Comparison of ENCODE assay signal across 15 mouse cellular contexts in genomic region chr2:91377038-91377437, GRCm38 (mm10).
A peak's percentile ranks its signal among the peaks of the same experiment; 100 is the strongest.
DNase-seq lines count a peak whose midpoint lies in the region; ATAC-seq and TF ChIP-seq lines count a peak whose summit lies in the region.
"Had no signal": no experiment of that assay in that cellular context is flagged by ENCODE, and none has a peak within 500 bp of the region (broad histone marks: within the 10 kb centered on the region; RNA-seq: fewer than 3 reads in every experiment).

No protein-coding gene starts in this region.

- H3K36me3 ChIP-seq in forebrain, embryonic 14.5 days (ENCODE audit: control insufficient read depth, insufficient read depth, low read length): no peaks in the 10 kb centered on the region
- peaks cover 3% of the 10 kb centered on the region; the same call in 1 of the 2 replicates for H3K36me3 ChIP-seq in forebrain, embryonic 16.5 days (ENCODE audit: control insufficient read depth, insufficient read depth)
- H3K36me3 ChIP-seq in kidney, embryonic 16.5 days (ENCODE audit: insufficient read depth, low read length): no peaks in the 10 kb centered on the region

- H3K27ac ChIP-seq in forebrain, embryonic 14.5 days (ENCODE audit: low read depth, low read length): no peak overlapping the region
- no peak overlapping the region for H3K27ac ChIP-seq in forebrain, embryonic 16.5 days (ENCODE audit: low read length)
- H3K27ac ChIP-seq in kidney, embryonic 16.5 days (ENCODE audit: low read length): no peak overlapping the region
- H3K27ac ChIP-seq: forebrain, embryonic 13.5 days had no signal

- peaks cover 6% of the 10 kb centered on the region for H3K4me1 ChIP-seq in forebrain, embryonic 14.5 days (ENCODE audit: control insufficient read depth, insufficient read depth, low read length)
- H3K4me1 ChIP-seq in forebrain, embryonic 16.5 days (replicated peaks; ENCODE audit: control insufficient read depth, insufficient read depth, low read length): peaks cover 5% of the 10 kb centered on the region; the same call in 1 of the 2 replicates
- 0 out of 2 replicates have a peak, but pooled peaks cover 8% of the 10 kb centered on the region for H3K4me1 ChIP-seq in kidney, embryonic 16.5 days (ENCODE audit: insufficient read depth, low read length)

- no peak for TF ChIP-seq POLR2A in brain, embryonic 14.5 days (IDR thresholded peaks at IDR 0.05; ENCODE audit: borderline replicate concordance, extremely low read depth, insufficient read depth, insufficient read length, poor library complexity, severe bottlenecking)

- no peaks in the 10 kb centered on the region for H3K9me3 ChIP-seq in forebrain, embryonic 14.5 days (replicated peaks; ENCODE audit: control insufficient read depth, low read length)
- H3K9me3 ChIP-seq in forebrain, embryonic 16.5 days (ENCODE audit: control insufficient read depth, low read length): no peaks in the 10 kb centered on the region
- no peaks in the 10 kb centered on the region for H3K9me3 ChIP-seq in kidney, embryonic 16.5 days (ENCODE audit: low read length)
- H3K9me3 ChIP-seq: forebrain, embryonic 13.5 days had no signal

- peak; percentile 2 for DNase-seq in forebrain, embryonic 14.5 days (ENCODE audit: low spot score)
- peak; percentile 35 for DNase-seq in kidney, postnatal 10 days
- DNase-seq in brain, embryonic 14.5 days (ENCODE audit: low read depth): peak; percentile 49
- DNase-seq in kidney, postnatal 25 days: peak; percentile 18 to 56
- no peak for DNase-seq in left cerebral cortex, postnatal 36 days (ENCODE audit: low spot score in 2 of 2)
- no peak for DNase-seq in adrenal gland, adult 8-10 months
- DNase-seq: cerebellum, adult 11 months; gastrocnemius, postnatal 25 days; right cerebral cortex, postnatal 14 days; thymus, postnatal 14 days had no signal

- no peak overlapping the region for H3K9ac ChIP-seq in forebrain, embryonic 14.5 days (ENCODE audit: low read length)
- no peak overlapping the region for H3K9ac ChIP-seq in forebrain, embryonic 16.5 days (replicated peaks; ENCODE audit: low read depth, low read length)
- H3K9ac ChIP-seq in kidney, embryonic 16.5 days (replicated peaks; ENCODE audit: low read length): no peak overlapping the region
- H3K9ac ChIP-seq: forebrain, embryonic 13.5 days had no signal

- no peaks in the 10 kb centered on the region for H3K27me3 ChIP-seq in forebrain, embryonic 14.5 days (replicated peaks; ENCODE audit: control insufficient read depth, insufficient read depth, low read length)
- H3K27me3 ChIP-seq in forebrain, embryonic 16.5 days (replicated peaks; ENCODE audit: control insufficient read depth, insufficient read depth, low read length): no peaks in the 10 kb centered on the region
- H3K27me3 ChIP-seq in kidney, embryonic 16.5 days (ENCODE audit: insufficient read depth, low read length): no peaks in the 10 kb centered on the region
- H3K27me3 ChIP-seq: forebrain, embryonic 13.5 days had no signal

- H3K4me3 ChIP-seq in forebrain, embryonic 14.5 days (ENCODE audit: low read depth, low read length): no peak overlapping the region
- H3K4me3 ChIP-seq in forebrain, embryonic 16.5 days (replicated peaks; ENCODE audit: low read length): no peak overlapping the region
- no peak overlapping the region for H3K4me3 ChIP-seq in kidney, embryonic 16.5 days (ENCODE audit: low read length)
- H3K4me3 ChIP-seq: forebrain, embryonic 13.5 days had no signal

- H3K4me2 ChIP-seq in forebrain, embryonic 14.5 days (ENCODE audit: low read length): no peak overlapping the region
- H3K4me2 ChIP-seq in forebrain, embryonic 16.5 days (ENCODE audit: low read length): no peak overlapping the region
- H3K4me2 ChIP-seq in kidney, embryonic 16.5 days (replicated peaks; ENCODE audit: low read depth, low read length): no peak overlapping the region
- H3K4me2 ChIP-seq: forebrain, embryonic 13.5 days had no signal

- intact Hi-C loops in left cerebral cortex, postnatal 36 days (cut with DNase I): no loop called here

- WGBS in forebrain, embryonic 14.5 days: 29% methylated on average over 7 of the region's 7 CpGs
- 26% methylated on average over 7 of the region's 7 CpGs for WGBS in forebrain, embryonic 16.5 days
- 29% methylated on average over 7 of the region's 7 CpGs for WGBS in kidney, embryonic 16.5 days

- no peak for TF ChIP-seq CTCF in brain, embryonic 14.5 days (IDR thresholded peaks at IDR 0.05; ENCODE audit: borderline replicate concordance, extremely low read depth, insufficient read depth, insufficient read length)

- no peak for ATAC-seq in forebrain, embryonic 14.5 days
- no peak for ATAC-seq in forebrain, embryonic 16.5 days
- ATAC-seq in kidney, embryonic 16.5 days (ENCODE audit: low FRiP score, low TSS enrichment): no peak
- ATAC-seq: forebrain, embryonic 13.5 days; inflammation-experienced regulatory T-cells, adult 6 months; lung, postnatal 0 days had no signal

Comparison
In these comparisons a context has a peak if more than half of its experiments do, and no peak if none do; other contexts are left out.
1. DNase-seq: peak in forebrain, embryonic 14.5 days (single experiment), kidney, postnatal 10 days (single experiment), brain, embryonic 14.5 days (single experiment) and kidney, postnatal 25 days (2 of 2); none in left cerebral cortex, postnatal 36 days (0 of 2) and adrenal gland, adult 8-10 months (single experiment).